Mouse (Mus musculus) brain, embryonic 14.5 days (tissue): ENCODE results near the gene Abcg8.

Source experiments
- CTCF ChIP-seq: fragments of 200-500 bp; IDR thresholded peaks from 2 replicates; pipeline ENCODE4 v1.5.1; 2012; ENCODE audit warnings: inconsistent platforms, mild to moderate bottlenecking, moderate library complexity, borderline replicate concordance; ENCODE audit not compliant: insufficient read depth, insufficient read length; ENCODE audit errors: extremely low read depth
- POLR2A ChIP-seq: fragments of 200-500 bp; IDR thresholded peaks from 2 replicates; pipeline ENCODE4 v1.6.1; 2012; ENCODE audit warnings: mild to moderate bottlenecking, inconsistent platforms, borderline replicate concordance; ENCODE audit not compliant: poor library complexity, insufficient read depth, insufficient read length, severe bottlenecking; ENCODE audit errors: extremely low read depth

GRCm38 (mm10) chr17:84675951-84676366, at the start of gene Abcg8:
- no peak for TF ChIP-seq CTCF
- TF ChIP-seq POLR2A = no peak
